Mouse (Mus musculus) kidney, embryonic 16.5 days (tissue): ENCODE measurements around the gene Ccser1. TPM values are rescaled to one million over a fixed set of nuclear protein-coding genes. Genes with fewer than 3 reads are reported as not detected.

Experiments used
- ATAC-seq: fragments of 200-750 bp; cut with Nextera tagmentation; 2 replicates; pipeline ENCODE4 v1.8.0; 2017; ENCODE audit warnings: moderate TSS enrichment; ENCODE audit not compliant: low FRiP score, low TSS enrichment
- H3K27ac ChIP-seq: fragments of 300-500 bp; sonication (generic); 2 replicates; pipeline ENCODE4 v1.5.1; 2014; ENCODE audit warnings: low read length
- H3K27me3 ChIP-seq: fragments of 300-500 bp; sonication (generic); 2 replicates; pipeline ENCODE4 v1.6.1; 2014; ENCODE audit warnings: low read length, control low read depth, mixed read lengths; ENCODE audit not compliant: insufficient read depth
- H3K36me3 ChIP-seq: fragments of 300-500 bp; sonication (generic); 2 replicates; pipeline ENCODE4 v1.6.1; 2014; ENCODE audit warnings: low read length, control low read depth, mixed read lengths; ENCODE audit not compliant: insufficient read depth
- H3K4me1 ChIP-seq: fragments of 300-500 bp; sonication (generic); 2 replicates; pipeline ENCODE4 v1.6.1; 2014; ENCODE audit warnings: low read length, control low read depth, mixed read lengths; ENCODE audit not compliant: insufficient read depth
- H3K4me2 ChIP-seq: fragments of 300-500 bp; sonication (generic); replicated peaks from 2 replicates; pipeline ENCODE4 v1.6.1; 2014; ENCODE audit warnings: low read depth, low read length
- H3K4me3 ChIP-seq: fragments of 300-500 bp; sonication (generic); 2 replicates; pipeline ENCODE4 v1.5.1; 2014; ENCODE audit warnings: mild to moderate bottlenecking, low read length
- H3K9ac ChIP-seq: fragments of 300-500 bp; sonication (generic); replicated peaks from 2 replicates; pipeline ENCODE4 v1.6.1; 2014; ENCODE audit warnings: low read length
- H3K9me3 ChIP-seq: fragments of 300-500 bp; sonication (generic); 2 replicates; pipeline ENCODE4 v1.6.1; 2016; ENCODE audit warnings: low read length, control low read depth
- WGBS: fragments of 180-500 bp; shearing (Covaris S2); extraction: QIAGEN DNeasy Blood & Tissue Kit; methylation state at CpG from one replicate; pipeline ENCODE4 v1.1.7; 2014; 5-methylcytosine and 5-hydroxymethylcytosine counted together
- polyA plus RNA-seq: library from polyadenylated mRNA; unstranded; fragments of >200 nt; fragmentation: Nextera tagmentation; extraction: Ambion mirVana; gene quantifications from 2 replicates; pipeline ENCODE4 v1.2.1, GENCODE M21; 2015

The Ccser1 gene
- polyA plus RNA-seq, 1 experiment from 2014 or later = 17.4 TPM

DNA sequence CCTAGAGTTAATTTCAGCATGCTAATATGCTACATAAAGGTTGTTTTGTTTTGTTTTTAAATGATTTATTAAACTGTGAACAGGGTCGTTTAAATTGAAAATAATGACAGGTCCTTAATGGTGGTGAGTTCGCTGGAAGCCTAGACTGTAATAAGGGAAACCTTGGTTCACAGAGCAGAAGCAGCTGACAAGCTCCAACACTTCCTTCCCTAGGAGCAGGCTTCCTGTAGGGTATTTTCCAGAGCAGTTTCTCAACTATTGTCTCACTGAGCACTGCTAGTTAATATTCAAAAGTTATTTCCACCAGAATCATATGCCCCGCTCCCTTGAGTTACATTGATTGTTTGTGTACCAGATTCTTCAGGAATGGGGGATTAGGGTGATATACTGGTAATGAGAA is 93.3 kb downstream of the Ccser1 start:
- no peaks in the 10 kb centered on the region for H3K36me3 ChIP-seq
- H3K9me3 ChIP-seq = no peaks in the 10 kb centered on the region
- H3K4me1 ChIP-seq = peaks cover 4% of the 10 kb centered on the region; the same call in 1 of the 2 replicates
- H3K9ac ChIP-seq = no peak overlapping the region
- H3K4me3 ChIP-seq = no peak overlapping the region
- ATAC-seq = no peak
- 0 out of 2 replicates have a peak overlapping the region, but pooled peaks have one; percentile 43 for H3K27ac ChIP-seq
- no peak overlapping the region for H3K4me2 ChIP-seq
- H3K27me3 ChIP-seq = no peaks in the 10 kb centered on the region
- WGBS = 49% methylated on average over 3 of the region's 3 CpGs

DNA sequence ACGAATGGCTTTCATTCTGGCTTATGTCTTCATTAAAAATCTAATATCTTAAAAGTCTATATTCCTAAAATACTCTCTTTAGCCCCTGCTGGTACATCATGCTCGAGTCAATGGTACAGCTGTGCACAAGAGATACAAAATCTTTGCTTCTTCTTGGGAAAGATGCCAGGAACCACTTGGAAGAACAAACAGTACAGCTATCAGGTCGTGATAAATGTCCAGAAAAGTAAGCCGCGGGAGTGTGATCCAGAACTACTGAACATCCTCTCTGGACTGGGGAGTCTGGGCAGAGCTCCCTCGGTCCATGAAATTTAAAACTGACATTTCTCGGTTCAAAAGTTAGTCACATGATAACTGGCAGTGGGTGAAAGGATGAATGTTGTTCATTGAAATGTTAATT is 99.4 kb downstream of the Ccser1 start:
- Histone ChIP-seq H3K9me3 (no peaks in the 10 kb centered on the region), H3K4me2 (no peak overlapping the region), H3K27me3 (no peaks in the 10 kb centered on the region), H3K27ac (no peak overlapping the region), H3K4me3 (no peak overlapping the region), H3K4me1 (no peaks in the 10 kb centered on the region), H3K9ac (no peak overlapping the region), H3K36me3 (no peaks in the 10 kb centered on the region)
- ATAC-seq = no peak
- 44% methylated on average over 7 of the region's 7 CpGs for WGBS

DNA sequence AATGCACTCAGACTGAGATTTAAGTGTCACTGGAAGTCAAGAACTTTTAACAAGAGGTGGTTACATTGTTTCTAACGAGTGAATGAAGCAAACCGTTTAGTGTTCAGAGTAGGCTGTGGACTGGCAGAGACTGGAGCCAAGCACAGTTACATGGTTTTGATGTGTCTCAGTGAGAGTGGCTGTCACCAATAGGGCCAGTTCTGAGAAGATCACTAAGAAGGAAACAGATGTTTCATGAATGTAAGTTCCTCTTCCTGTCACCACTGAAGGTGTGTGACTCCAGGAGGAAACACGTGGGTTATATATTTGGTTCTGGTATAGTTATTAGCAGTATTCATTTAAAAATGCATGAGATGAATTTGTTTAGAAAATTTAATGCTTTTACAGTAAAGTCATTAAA is 112.8 kb downstream of the Ccser1 start:
- Histone ChIP-seq H3K4me1 (peaks cover 13% of the 10 kb centered on the region), H3K9me3 (peaks cover 1% of the 10 kb centered on the region; the same call in 1 of the 2 replicates), H3K36me3 (no peaks in the 10 kb centered on the region), H3K4me3 (no peak overlapping the region), H3K27me3 (no peaks in the 10 kb centered on the region), H3K4me2 (no peak overlapping the region), H3K27ac (no peak overlapping the region; the same call in 1 of the 2 replicates), H3K9ac (no peak overlapping the region)
- 46% methylated on average over 3 of the region's 3 CpGs for WGBS
- peak; percentile 59; the same call in 1 of the 2 replicates for ATAC-seq

DNA sequence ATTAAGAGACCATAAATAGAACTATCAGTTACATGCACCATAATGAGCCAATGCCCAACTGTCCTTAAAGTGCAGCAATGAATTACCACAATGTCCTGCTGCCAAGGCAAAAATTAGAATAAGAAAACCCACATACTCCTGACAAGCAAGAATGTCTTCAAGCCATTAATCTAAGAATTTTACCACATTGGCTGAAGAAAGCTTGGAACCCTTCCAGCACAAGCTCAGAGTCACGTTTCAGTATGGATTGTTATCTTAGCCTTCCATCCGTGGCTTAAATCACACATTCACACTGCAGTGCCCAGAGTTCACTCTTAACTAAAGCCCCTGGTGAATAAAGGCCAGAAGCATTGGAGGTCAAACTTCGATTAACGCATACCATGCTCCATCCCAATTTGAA is 115.4 kb downstream of the Ccser1 start:
- Histone ChIP-seq H3K4me2 (peak overlapping the region; percentile 26), H3K4me1 (peaks cover 13% of the 10 kb centered on the region), H3K27me3 (no peaks in the 10 kb centered on the region), H3K9ac (no peak overlapping the region), H3K36me3 (no peaks in the 10 kb centered on the region), H3K4me3 (no peak overlapping the region), H3K27ac (peak overlapping the region; percentile 48; the same call in 1 of the 2 replicates), H3K9me3 (no peaks in the 10 kb centered on the region)
- ATAC-seq = peak; percentile 83; the same call in 1 of the 2 replicates
- WGBS = 2% methylated on average over 4 of the region's 4 CpGs

DNA sequence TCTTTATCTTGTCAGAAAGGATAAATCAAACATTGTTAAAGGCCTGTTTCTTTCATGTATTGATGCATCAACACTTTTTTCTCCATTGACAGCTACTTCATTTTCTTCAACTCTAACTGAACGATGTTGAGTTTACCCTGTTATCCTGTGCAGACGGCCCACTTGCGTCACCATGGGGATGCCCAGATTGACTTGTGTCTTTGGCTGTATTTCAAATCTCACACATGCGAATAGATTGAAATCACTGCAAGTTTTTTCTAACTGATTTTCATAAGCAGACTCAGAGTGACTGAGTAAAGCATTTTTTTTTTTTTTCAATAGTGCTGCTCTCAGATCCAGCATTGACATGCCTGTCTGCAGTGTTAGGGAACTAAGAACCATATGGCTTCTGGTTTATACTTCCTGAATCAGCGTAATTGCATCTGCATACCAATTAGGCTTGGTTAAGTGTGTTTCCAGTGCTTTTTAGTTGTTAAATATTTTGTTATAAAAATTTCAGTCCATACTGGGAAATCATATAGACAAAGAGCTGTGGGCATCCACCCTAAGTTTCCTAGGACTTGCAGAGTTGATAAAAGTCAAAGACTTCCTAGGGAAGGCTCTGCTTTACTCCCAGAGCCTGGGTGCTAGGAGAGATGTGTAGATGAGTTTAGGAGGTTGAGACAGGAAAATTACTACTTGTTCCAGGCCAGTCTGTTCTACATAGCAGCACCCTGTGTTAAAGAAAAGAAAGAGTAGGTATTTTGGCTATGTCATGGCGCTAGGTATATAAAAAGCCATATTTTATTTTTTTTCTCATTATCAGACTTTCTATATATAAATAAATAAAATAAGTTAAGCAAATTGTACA is 116.3 kb downstream of the Ccser1 start:
- Histone ChIP-seq H3K27me3 (no peaks in the 10 kb centered on the region), H3K36me3 (no peaks in the 10 kb centered on the region), H3K4me1 (peaks cover 17% of the 10 kb centered on the region), H3K9me3 (no peaks in the 10 kb centered on the region), H3K4me3 (no peak overlapping the region), H3K9ac (no peak overlapping the region), H3K27ac (peak overlapping the region; percentile 48; the same call in 1 of the 2 replicates), H3K4me2 (peak overlapping the region; percentile 26; the same call in 1 of the 2 replicates)
- 74% methylated on average over 6 of the region's 6 CpGs for WGBS
- no peak for ATAC-seq

DNA sequence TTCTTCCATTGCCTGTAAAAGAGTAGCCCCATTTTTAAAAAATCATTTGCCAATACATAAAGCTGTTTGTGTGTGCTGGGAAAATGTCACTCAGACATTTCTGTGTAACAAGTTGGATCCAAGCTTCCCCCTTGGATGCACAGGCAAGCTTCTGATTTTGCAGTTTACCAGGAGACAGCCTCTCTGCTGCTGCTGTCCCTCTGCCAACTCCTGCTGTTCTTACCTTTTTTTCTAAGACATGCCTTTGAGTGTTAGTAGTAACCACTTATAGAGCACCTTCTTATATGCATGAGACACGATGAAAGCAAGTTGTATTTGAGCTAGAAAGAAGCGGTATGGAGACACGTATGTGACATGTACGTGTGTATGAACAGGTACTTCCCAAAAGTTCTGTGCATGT is 120.3 kb downstream of the Ccser1 start:
- H3K4me2 ChIP-seq = no peak overlapping the region
- no peak overlapping the region for H3K4me3 ChIP-seq
- no peaks in the 10 kb centered on the region for H3K9me3 ChIP-seq
- ATAC-seq = no peak
- H3K4me1 ChIP-seq = peaks cover 15% of the 10 kb centered on the region
- H3K27ac ChIP-seq = no peak overlapping the region
- no peak overlapping the region for H3K9ac ChIP-seq
- 96% methylated on average over 4 of the region's 4 CpGs for WGBS
- H3K36me3 ChIP-seq = no peaks in the 10 kb centered on the region
- no peaks in the 10 kb centered on the region for H3K27me3 ChIP-seq

DNA sequence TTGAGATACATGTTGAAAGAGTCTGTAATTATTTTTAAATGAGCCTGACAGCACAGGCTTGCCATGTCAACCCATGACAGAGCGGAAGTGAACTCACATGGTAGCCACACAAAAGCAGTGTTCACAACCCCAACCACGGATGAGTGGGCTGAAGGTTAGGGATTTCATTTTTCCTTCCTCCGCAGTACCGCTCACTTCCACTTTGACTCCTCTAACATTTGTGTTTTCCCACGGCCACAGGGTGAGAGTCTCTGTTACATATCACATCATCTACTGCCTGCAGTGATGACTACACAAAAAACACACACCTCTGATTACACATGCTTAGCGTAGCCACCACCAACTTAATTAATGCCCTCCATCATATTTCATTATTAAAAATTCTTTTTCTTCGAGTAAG is 120.9 kb downstream of the Ccser1 start:
- no peaks in the 10 kb centered on the region for H3K27me3 ChIP-seq
- ATAC-seq = 0 out of 2 replicates have a peak, but pooled peaks have one; percentile 35
- no peaks in the 10 kb centered on the region for H3K9me3 ChIP-seq
- no peak overlapping the region for H3K4me2 ChIP-seq
- WGBS = 53% methylated on average over 7 of the region's 7 CpGs
- no peak overlapping the region for H3K9ac ChIP-seq
- no peaks in the 10 kb centered on the region for H3K36me3 ChIP-seq
- peaks cover 9% of the 10 kb centered on the region for H3K4me1 ChIP-seq
- no peak overlapping the region for H3K4me3 ChIP-seq
- no peak overlapping the region for H3K27ac ChIP-seq

DNA sequence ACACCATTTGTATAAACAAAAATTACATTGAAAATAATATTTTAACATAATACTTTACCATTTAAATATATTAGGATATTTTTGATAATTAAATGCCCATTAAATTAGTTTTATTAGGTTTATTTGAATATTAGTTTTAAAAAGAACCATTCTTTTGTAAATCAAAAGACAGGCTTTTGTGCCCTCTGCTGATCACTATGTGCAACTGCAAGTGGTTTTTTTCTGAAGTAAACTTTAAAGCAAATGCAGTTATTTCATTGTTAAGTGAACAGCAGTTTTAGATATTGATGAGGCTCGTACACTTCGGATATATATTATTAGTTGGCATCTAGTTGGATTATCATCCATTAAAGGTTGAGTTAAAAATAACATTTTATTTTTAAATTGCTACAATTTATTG is 121.5 kb downstream of the Ccser1 start:
- H3K9me3 ChIP-seq = no peaks in the 10 kb centered on the region
- WGBS = 28% methylated on average over 2 of the region's 2 CpGs
- ATAC-seq = no peak
- no peak overlapping the region for H3K4me3 ChIP-seq
- H3K9ac ChIP-seq = no peak overlapping the region
- H3K27me3 ChIP-seq = no peaks in the 10 kb centered on the region
- no peak overlapping the region for H3K4me2 ChIP-seq
- H3K27ac ChIP-seq = no peak overlapping the region
- H3K36me3 ChIP-seq = no peaks in the 10 kb centered on the region
- H3K4me1 ChIP-seq = peaks cover 4% of the 10 kb centered on the region; the same call in 1 of the 2 replicates

DNA sequence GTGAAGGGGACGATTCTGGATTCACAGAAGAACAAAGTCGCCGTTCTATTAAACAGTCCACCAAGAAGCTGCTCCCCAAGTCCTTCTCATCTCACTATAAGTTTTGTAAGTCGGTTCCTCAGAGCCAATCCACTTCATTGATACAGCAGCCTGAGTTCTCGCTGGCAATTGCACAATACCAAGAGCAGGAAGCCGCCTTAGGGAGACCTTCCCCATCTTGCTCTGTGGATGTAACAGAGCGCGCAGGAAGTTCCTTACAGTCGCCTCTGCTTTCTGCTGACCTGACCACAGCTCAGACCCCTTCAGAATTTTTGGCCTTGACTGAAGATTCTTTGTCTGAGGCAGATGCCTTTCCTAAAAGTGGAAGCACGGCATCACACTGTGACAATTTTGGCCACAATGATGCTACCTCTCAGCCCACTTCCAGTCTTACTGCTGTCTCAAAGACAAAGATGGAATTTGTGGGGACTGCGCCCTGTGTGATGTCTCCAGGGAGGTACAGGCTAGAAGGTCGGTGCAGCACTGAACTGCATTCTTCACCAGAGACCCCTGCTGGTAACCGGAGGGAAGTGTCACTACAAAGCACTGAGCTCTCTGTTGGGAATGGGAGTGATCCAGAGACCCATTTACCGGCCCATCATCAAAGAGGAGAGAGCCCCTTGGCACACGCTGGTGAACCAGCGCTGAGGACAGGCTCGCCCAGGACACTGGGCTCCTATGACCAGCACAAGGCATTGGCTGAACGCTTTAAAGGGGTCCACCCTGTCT is 131.4 kb downstream of the Ccser1 start:
- H3K27ac ChIP-seq = no peak overlapping the region
- H3K4me2 ChIP-seq = no peak overlapping the region
- WGBS = 89% methylated on average over 18 of the region's 18 CpGs
- H3K4me1 ChIP-seq = no peaks in the 10 kb centered on the region
- no peak overlapping the region for H3K4me3 ChIP-seq
- no peaks in the 10 kb centered on the region for H3K9me3 ChIP-seq
- ATAC-seq = no peak
- no peak overlapping the region for H3K9ac ChIP-seq
- peaks cover 8% of the 10 kb centered on the region; the same call in 1 of the 2 replicates for H3K36me3 ChIP-seq
- no peaks in the 10 kb centered on the region for H3K27me3 ChIP-seq
